Mouse (Mus musculus) splenic B cell, adult 2 months (primary cell): ENCODE measurements around the gene Mindy3.
"Not testable (repeated sequence)": the region's sequence is repeated elsewhere in the genome, so short reads cannot be mapped to it uniquely, and the experiment has no call there.

Experiments used
- DNase-seq: peaks from one replicate; pipeline ENCODE4 v3.0.0-alpha.2; 2011; ENCODE audit warnings: low read depth, low spot score
- H3K27me3 ChIP-seq: 2 replicates; pipeline ENCODE4 v1.6.1; 2012; ENCODE audit warnings: mild to moderate bottlenecking, low read length, moderate library complexity, mixed read lengths; ENCODE audit not compliant: control insufficient read depth, poor library complexity, insufficient read depth, severe bottlenecking
- H3K36me3 ChIP-seq: 2 replicates; pipeline ENCODE4 v1.6.1; 2012; ENCODE audit warnings: mild to moderate bottlenecking, low read length, moderate library complexity, mixed read lengths; ENCODE audit not compliant: control insufficient read depth, poor library complexity, insufficient read depth, severe bottlenecking

Gene Mindy3

GRCm38 (mm10) chr2:12419262-12419655 is at the start of gene Mindy3:
Mindy3 (minus strand) TSS chr2:12419470.
- DNase-seq, result peak; percentile 83
- Histone ChIP-seq H3K36me3 (no peaks in the 10 kb centered on the region; the same call in 1 of the 2 replicates), H3K27me3 (no peaks in the 10 kb centered on the region)

GRCm38 (mm10) chr2:12459732-12460131 is 40.5 kb upstream of the Mindy3 start:
- peak; percentile 9 for DNase-seq
- Histone ChIP-seq H3K27me3 (no peaks in the 10 kb centered on the region), H3K36me3 (no peaks in the 10 kb centered on the region)

DNA sequence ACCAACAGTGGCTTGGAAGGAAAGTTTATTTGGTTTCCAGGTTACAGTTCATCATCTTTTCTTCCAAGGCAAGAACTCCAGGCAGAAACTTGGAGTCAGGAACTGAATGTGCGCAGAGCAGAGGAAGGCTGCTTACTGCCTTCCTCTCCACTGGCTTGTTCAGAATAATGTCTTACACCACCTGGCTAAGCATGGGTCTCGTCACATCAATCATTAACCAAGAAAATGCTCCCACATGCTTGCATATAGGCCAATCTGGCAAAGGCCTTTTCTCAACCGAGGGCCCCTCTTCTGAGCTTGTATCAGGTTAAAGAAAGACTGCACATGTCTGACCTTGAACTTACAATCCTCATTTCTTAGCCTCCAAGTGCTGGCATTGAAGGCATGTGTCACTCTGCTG is 30.8 kb upstream of the Mindy3 start:
- no peak for DNase-seq
- Histone ChIP-seq H3K27me3 (no peaks in the 10 kb centered on the region), H3K36me3 (no peaks in the 10 kb centered on the region)

DNA sequence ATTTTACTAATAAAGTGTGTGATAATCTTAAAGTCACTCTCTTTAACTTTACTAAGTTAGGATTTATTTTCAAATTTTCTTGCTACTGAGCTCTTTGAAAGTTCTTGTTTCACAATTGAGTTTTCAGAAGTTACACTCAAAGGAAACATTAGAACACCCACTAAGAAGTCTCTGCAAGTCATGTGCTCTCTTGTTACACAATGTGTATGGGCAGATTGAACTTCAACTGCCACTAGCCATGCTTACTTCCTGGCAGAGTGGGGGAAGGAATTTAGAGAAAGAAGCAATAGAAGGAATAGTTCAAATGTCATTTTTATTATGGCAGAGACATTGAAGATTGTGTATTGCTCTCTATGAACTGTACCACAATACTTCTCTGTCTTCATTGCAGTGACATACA is 20.9 kb upstream of the Mindy3 start:
- no peak for DNase-seq
- no peaks in the 10 kb centered on the region for H3K27me3 ChIP-seq

DNA sequence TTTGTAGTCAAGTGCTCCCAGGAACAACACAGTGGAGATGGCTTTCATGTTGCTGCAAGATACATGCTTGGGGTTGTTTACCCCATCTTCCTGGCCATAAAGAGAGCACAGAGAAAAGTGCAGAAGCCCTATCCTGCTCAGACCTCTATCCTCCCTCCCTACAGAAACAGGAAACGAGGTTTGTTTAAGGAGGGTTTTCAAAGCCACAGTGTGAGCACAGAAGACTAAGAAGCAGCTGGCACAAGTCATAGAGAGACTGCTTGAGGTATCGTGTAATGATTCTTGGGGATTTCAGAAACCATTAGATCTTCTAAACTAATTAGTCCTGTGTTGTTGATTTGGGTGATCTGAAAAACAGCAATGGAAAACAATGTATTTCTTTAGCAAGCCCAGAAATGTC is 20.3 kb upstream of the Mindy3 start:
- H3K36me3 ChIP-seq, result no peaks in the 10 kb centered on the region
- no peak for DNase-seq
- H3K27me3 ChIP-seq, result no peaks in the 10 kb centered on the region

More for the DNA sequence above, 20.9 kb upstream of the Mindy3 start:
- no peaks in the 10 kb centered on the region for H3K36me3 ChIP-seq

DNA sequence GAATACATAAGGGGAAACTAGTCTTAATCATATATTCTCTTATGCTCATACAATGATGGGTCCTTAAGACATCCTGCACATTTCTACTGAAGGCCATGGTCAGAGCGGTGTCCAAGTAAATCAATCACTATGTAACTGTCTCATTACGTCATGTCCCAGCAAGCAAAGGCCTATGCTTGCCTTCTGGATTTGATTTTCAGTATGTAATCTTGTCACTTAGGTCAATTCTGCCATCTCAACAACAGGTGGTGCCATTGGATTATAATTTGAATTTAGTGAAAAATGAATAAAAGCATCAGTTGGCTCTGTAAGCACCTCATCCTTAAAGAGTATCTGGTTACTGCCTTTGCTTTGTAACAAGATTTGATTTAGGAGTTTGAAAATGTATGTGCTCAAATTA is 18.9 kb upstream of the Mindy3 start:
- peak; percentile 20 for DNase-seq
- Histone ChIP-seq H3K36me3 (no peaks in the 10 kb centered on the region), H3K27me3 (no peaks in the 10 kb centered on the region)

GRCm38 (mm10) chr2:12432055-12432454 is 12.8 kb upstream of the Mindy3 start:
- Histone ChIP-seq H3K36me3 (no peaks in the 10 kb centered on the region), H3K27me3 (no peaks in the 10 kb centered on the region)
- DNase-seq, result no peak

GRCm38 (mm10) chr2:12424374-12424773 is 5.1 kb upstream of the Mindy3 start:
- Histone ChIP-seq H3K36me3 (no peaks in the 10 kb centered on the region), H3K27me3 (no peaks in the 10 kb centered on the region)
- DNase-seq, result no peak

GRCm38 (mm10) chr2:12423426-12423825 is 4.2 kb upstream of the Mindy3 start:
- not testable (repeated sequence) for H3K27me3 ChIP-seq, H3K36me3 ChIP-seq, DNase-seq

DNA sequence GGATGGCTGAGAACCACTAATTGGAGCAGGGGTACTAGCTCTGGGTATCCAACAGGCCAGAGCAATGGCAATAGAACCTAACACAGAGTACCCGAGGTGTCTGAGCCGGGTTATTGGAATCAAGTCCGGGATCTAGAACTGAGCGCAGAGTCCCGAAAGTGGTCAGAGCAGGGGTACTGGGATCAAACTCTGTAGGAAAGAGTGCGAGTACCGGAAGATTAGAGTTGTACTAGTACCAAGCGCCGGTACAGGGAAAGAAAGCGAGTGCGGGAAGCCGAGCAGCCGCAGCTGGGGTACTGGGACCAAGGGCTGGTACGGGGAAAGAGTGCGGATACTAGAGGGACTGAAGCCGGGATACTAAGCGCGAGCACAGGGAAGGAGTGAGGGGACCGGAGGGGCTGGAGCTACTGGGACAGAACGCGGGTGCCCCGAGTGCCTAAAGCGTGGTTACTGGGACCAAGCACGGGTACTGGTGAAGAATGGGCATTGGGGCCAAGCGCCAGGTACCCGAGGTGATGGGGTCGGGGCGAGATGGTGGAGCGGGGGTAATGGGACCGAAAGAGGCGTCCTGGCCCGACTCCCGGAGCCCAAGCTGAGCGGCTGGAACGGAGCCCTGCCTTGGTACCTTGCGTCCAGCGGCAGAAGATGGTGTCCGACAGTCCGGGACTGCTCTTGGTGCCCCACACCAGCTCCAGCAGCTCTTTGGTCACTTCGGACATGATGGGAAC is 572 bp downstream of the Mindy3 start:
- Histone ChIP-seq H3K27me3 (no peaks in the 10 kb centered on the region), H3K36me3 (no peaks in the 10 kb centered on the region; the same call in 1 of the 2 replicates)
- DNase-seq, result peak; percentile 14

DNA sequence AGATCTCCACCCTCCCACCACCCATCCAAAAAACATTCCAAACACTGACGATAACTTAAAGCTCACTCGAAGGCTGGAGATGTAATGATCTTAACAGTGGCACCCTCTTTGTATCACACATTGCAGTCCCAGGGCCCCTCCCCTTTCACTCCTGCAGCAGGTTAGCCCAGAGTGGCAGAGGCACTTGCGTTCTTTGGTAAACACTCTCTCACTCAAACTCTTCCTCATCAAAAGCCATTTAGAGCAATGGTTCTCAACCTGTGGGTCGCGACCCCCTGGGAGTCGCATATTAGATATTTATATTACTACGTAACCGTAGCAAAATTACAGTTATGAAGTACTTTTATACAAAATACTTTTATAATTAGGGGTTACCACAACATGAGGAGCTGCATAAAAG is 1.1 kb downstream of the Mindy3 start:
- Histone ChIP-seq H3K27me3 (no peaks in the 10 kb centered on the region), H3K36me3 (no peaks in the 10 kb centered on the region; the same call in 1 of the 2 replicates)
- peak; percentile 4 for DNase-seq

- H3K36me3 ChIP-seq, result peaks cover 9% of the 10 kb centered on the region
- H3K27me3 ChIP-seq, result no peaks in the 10 kb centered on the region
- no peak for DNase-seq
These were observed 7.0 kb downstream of the Mindy3 start for GRCm38 (mm10) chr2:12412309-12412708.

GRCm38 (mm10) chr2:12411129-12411528 is 8.1 kb downstream of the Mindy3 start:
- H3K36me3 ChIP-seq, result peaks cover 9% of the 10 kb centered on the region
- DNase-seq, result no peak
- H3K27me3 ChIP-seq, result no peaks in the 10 kb centered on the region

DNA sequence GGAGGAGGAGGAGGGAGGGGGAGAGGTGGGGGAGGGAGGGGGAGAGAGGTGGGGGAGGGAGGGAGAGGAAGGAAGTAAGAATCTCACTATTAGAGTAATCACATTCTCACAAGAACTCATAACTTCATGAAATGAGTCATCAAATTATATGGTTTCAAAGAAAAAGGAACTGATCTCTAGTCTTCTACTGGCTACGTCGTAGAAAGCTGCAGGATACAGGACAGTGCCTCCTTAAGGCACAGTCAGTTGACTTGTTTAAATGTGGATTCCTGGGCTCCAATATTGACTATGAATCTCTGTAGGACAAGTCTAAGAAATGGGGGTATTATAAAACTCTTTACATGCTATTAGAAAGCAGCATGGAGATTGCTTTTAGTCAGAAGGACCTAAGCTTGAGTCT is 12.5 kb downstream of the Mindy3 start:
- Histone ChIP-seq H3K36me3 (peaks cover 6% of the 10 kb centered on the region), H3K27me3 (no peaks in the 10 kb centered on the region)
- peak; percentile 40 for DNase-seq

DNA sequence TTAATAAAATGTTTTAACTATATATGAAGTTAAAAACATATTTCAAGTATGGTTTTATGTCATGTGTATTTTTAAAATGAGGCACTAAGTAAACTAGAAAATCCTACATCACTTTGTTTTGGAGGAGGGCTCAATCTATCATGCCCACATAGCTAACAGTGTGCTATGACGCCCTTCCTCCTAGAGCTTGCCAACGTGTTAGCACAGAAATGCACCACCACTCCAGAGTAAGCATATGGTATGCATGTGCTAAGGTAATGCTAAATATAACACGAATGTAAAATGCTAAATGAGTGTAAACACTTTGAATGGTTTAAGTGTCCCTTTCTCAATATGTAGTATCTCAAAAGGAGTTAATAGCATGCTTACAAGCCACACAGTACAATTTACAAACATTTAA is 16.8 kb downstream of the Mindy3 start:
- Histone ChIP-seq H3K36me3 (peaks cover 2% of the 10 kb centered on the region; the same call in 1 of the 2 replicates), H3K27me3 (no peaks in the 10 kb centered on the region)
- no peak for DNase-seq

DNA sequence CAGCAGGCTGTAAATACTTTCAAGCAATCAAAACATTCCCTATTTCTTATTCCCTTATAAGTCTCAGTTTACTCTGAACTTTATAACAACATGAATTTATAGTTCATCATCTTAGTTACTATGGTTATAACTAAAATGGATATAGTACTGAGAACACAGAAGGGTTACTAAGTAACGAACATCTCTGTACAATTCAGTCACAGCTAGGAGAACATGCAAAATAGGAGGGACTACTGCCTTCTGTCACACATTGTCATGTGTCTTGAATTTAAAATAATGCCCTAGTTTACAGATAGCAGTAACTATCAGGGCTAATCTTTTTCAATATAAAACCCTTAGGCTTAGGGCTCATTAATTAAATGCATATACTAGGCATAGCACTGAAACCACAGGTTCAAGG is 18.1 kb downstream of the Mindy3 start:
- H3K27me3 ChIP-seq, result no peaks in the 10 kb centered on the region
- H3K36me3 ChIP-seq, result peaks cover 2% of the 10 kb centered on the region; the same call in 1 of the 2 replicates
- no peak for DNase-seq
